Mouse (Mus musculus) lung, embryonic 14.5 days (tissue): Measurements from ENCODE around the gene Gm5617. TPM values are rescaled to one million over a fixed set of nuclear protein-coding genes. Genes with fewer than 3 reads are reported as not detected.

ENCODE experiments used
- ATAC-seq: fragments of 200-750 bp; cut with Nextera tagmentation; 2 replicates; pipeline ENCODE4 v1.8.0; 2017; ENCODE audit warnings: mild to moderate bottlenecking, moderate TSS enrichment, moderate library complexity; ENCODE audit not compliant: insufficient read depth
- DNase-seq: peaks from one replicate; pipeline ENCODE4 v3.0.0-alpha.2; 2015
- H3K27ac ChIP-seq: fragments of 300-500 bp; sonication (generic); 2 replicates; pipeline ENCODE4 v1.5.1; 2014; ENCODE audit warnings: low read depth, mild to moderate bottlenecking, moderate library complexity
- H3K27me3 ChIP-seq: fragments of 300-500 bp; sonication (generic); 2 replicates; pipeline ENCODE4 v1.6.1; 2014; ENCODE audit warnings: low read length, control low read depth; ENCODE audit not compliant: insufficient read depth
- H3K36me3 ChIP-seq: fragments of 300-500 bp; sonication (generic); 2 replicates; pipeline ENCODE4 v1.6.1; 2014; ENCODE audit warnings: control low read depth; ENCODE audit not compliant: insufficient read depth
- H3K4me1 ChIP-seq: fragments of 300-500 bp; sonication (generic); 2 replicates; pipeline ENCODE4 v1.6.1; 2014; ENCODE audit warnings: antibody characterized with exemption, control low read depth; ENCODE audit not compliant: insufficient read depth
- H3K4me2 ChIP-seq: fragments of 300-500 bp; sonication (generic); 2 replicates; pipeline ENCODE4 v1.6.1; 2014; ENCODE audit warnings: mild to moderate bottlenecking
- H3K4me3 ChIP-seq: fragments of 300-500 bp; sonication (generic); 2 replicates; pipeline ENCODE4 v1.5.1; 2014; ENCODE audit warnings: low read depth, low read length
- H3K9ac ChIP-seq: fragments of 300-500 bp; sonication (generic); 2 replicates; pipeline ENCODE4 v1.6.1; 2014
- H3K9me3 ChIP-seq: fragments of 300-500 bp; sonication (generic); 2 replicates; pipeline ENCODE4 v1.6.1; 2016; ENCODE audit warnings: low read depth, low read length, control low read depth
- CTCF ChIP-seq: IDR thresholded peaks from 2 replicates; pipeline ENCODE4 v1.5.1; 2016; ENCODE audit warnings: antibody characterized with exemption, low read depth
- WGBS: fragments of 180-500 bp; shearing (Covaris S2); extraction: QIAGEN DNeasy Blood & Tissue Kit; methylation state at CpG from one replicate; pipeline ENCODE4 v1.1.7; 2014; 5-methylcytosine and 5-hydroxymethylcytosine counted together
- polyA plus RNA-seq: library from polyadenylated mRNA; unstranded; fragments of >200 nt; fragmentation: Nextera tagmentation; extraction: Ambion mirVana; gene quantifications from 2 replicates; pipeline ENCODE4 v1.2.1, GENCODE M21; 2014

The Gm5617 gene
- polyA plus RNA-seq, 1 experiment from 2014 or later = 22.9 TPM

DNA sequence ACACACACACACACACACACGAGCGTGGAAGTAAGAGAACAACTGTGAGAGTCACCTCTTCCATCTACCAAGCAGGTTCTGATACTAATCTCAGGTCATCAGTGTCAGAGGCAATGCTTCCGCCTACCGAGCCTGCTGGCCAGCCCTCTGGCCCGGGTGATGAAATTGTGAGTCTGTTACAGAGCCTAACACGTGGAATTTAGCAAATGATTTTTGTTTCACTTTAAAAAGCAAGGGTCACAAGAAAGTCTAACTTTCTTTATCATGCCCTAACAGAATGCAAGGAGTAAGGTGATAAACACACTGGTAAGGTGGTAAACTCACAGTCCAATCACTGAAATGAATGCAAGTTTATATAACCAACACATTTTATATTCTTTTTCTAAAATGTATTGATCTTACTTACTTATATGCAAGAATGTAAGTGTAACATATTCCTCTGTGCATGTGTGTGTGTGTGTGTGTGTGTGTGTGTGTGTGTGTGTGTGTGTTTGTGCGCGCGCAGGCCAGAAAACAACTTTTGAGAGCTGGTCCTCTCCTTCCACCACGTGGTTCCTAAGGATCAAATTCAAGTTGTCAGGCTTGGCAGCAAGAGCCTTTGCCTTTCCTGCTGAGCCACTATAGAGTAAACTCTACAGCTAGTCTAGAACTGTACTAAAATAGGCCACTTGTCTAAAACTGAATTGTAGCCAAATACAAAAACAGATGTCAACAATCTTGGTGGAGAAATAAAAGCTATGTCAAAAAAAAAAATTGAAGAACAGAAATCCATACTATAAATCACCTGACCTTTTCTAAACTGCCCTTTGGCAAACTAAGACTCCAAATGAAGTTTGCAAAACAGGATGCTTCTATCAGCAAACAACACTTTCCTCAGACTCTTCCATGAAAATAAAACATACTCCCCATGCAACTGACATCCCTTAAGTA lies 18.7 kb upstream of the Gm5617 start:
- no peak overlapping the region for H3K4me2 ChIP-seq
- 87% methylated on average over 10 of the region's 10 CpGs for WGBS
- H3K36me3 ChIP-seq = peaks cover 20% of the 10 kb centered on the region; the same call in 1 of the 2 replicates
- H3K9me3 ChIP-seq = no peaks in the 10 kb centered on the region
- DNase-seq (peak; percentile 27), ATAC-seq (no peak)
- H3K9ac ChIP-seq = no peak overlapping the region
- no peak for TF ChIP-seq CTCF
- no peaks in the 10 kb centered on the region for H3K27me3 ChIP-seq
- no peak overlapping the region for H3K4me3 ChIP-seq
- no peak overlapping the region for H3K27ac ChIP-seq
- no peaks in the 10 kb centered on the region for H3K4me1 ChIP-seq

DNA sequence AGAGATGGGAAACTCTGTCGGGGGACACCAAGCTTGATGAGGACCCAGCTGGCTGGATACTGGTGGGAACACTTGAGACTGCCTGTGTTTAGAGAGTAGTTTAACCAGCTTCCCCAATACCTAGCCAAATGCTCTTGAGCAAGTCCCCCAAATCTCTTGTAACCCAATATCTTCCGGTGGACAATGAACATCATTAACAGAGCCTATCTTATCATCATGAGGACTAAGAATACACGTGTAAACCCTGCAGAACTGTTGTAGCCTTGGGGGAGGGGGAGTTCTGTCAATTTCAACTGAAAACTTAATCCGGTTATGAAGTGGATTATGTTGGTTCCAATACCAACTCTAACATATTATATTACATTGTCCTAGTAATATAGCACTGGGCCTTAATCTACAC lies 16.4 kb upstream of the Gm5617 start:
- H3K9ac ChIP-seq = no peak overlapping the region
- no peak overlapping the region for H3K4me2 ChIP-seq
- no peak overlapping the region for H3K27ac ChIP-seq
- 81% methylated on average over 4 of the region's 4 CpGs for WGBS
- ATAC-seq = no peak
- H3K27me3 ChIP-seq = no peaks in the 10 kb centered on the region
- no peak for DNase-seq
- no peaks in the 10 kb centered on the region for H3K4me1 ChIP-seq
- H3K9me3 ChIP-seq = no peaks in the 10 kb centered on the region
- H3K4me3 ChIP-seq = no peak overlapping the region
- peaks cover 19% of the 10 kb centered on the region; the same call in 1 of the 2 replicates for H3K36me3 ChIP-seq
- no peak for TF ChIP-seq CTCF

DNA sequence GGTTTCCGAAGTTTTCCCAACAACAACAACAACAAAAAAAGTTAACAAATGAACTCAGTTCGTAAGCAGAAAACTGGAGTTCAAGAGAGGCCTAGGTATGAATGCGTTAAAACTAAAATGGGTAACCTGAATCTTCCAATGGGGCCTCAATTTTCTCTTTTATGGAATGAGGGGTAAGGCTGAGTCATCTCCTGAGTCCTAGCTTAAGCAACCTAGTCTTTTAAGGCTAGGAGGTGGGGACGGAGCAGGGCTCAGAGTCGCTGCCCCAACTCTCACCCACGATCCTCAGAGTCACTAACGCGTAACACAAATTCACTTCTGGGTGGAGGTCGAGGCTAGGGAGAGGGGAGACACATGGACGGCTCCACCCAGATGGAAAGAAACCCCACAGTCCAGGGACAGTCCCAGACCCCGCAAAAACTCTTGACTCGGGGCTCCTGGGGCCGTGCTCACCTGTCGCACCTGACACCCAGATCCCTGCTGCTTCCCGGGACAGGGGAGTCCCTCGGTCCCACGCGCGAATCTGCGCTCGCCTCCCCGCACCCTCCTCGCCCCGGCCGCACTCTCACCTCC lies 15.3 kb upstream of the Gm5617 start:
- DNase-seq = peak; percentile 3
- no peak for TF ChIP-seq CTCF
- WGBS = 6% methylated on average over 25 of the region's 25 CpGs

DNA sequence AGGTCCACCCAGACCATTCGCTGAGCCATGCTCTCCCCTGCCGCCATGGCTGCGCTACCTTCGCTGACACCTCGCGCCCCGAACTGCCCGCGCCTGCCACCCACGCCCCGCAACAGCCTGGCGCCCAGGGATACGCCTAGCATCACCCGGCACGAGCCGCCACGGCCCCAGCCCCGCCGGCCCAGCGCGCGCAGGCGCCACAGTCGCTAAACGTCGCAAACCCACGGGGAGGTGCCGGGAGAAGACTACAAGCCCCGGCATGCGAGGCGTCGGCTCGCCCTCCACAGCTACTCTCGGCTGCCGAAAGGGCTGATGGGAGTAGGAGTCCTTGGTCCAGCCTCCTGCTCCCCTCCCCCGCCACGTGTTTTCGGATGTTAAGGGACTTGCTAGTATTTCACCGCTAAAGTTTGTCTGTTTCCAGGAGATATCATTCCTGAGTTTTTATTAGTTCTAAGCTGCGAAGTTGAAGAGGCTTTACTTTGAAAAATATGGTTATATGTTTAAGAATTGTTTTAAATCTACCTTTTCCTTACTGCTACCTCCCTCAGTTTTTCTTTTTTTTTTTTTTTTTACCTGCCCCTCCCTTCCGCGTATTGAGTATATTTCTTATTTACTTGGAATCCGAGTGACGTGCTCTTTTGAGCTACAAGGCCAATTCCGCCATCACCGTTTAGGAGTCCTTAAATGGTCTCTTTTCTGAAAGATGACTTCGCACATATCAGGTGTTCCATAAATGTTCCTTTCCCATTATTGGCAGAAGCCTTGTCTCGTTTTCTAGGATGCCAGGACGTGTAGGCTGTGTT lies 14.6 kb upstream of the Gm5617 start, which contains the start of gene Rexo2:
Gene Rexo2, minus strand, starts transcription at position 213 of the 803 bp plus-strand sequence.
- WGBS = 1% methylated on average over 49 of the region's 49 CpGs
- H3K27ac ChIP-seq = peak within 1 kb of the TSS; percentile 60
- no peak for TF ChIP-seq CTCF
- H3K4me2 ChIP-seq = peak within 1 kb of the TSS; percentile 88
- H3K4me1 ChIP-seq = no peaks in the 10 kb centered on the region
- H3K9me3 ChIP-seq = no peaks in the 10 kb centered on the region
- H3K4me3 ChIP-seq = peak within 1 kb of the TSS; percentile 87
- peak; percentile 98 for ATAC-seq
- DNase-seq = peak; percentile 96
- peak within 1 kb of the TSS; percentile 71 for H3K9ac ChIP-seq
- H3K27me3 ChIP-seq = no peaks in the 10 kb centered on the region
- H3K36me3 ChIP-seq = peaks cover 12% of the 10 kb centered on the region; the same call in 1 of the 2 replicates

More for the DNA sequence above, 15.3 kb upstream of the Gm5617 start:
- no peaks in the 10 kb centered on the region for H3K4me1 ChIP-seq
- H3K4me2 ChIP-seq = peak overlapping the region; percentile 88
- peak; percentile 77 for ATAC-seq
- H3K4me3 ChIP-seq = peak overlapping the region; percentile 87
- H3K27me3 ChIP-seq = no peaks in the 10 kb centered on the region
- H3K27ac ChIP-seq = peak overlapping the region; percentile 60
- H3K36me3 ChIP-seq = peaks cover 12% of the 10 kb centered on the region; the same call in 1 of the 2 replicates
- no peaks in the 10 kb centered on the region for H3K9me3 ChIP-seq
- H3K9ac ChIP-seq = peak overlapping the region; percentile 71

DNA sequence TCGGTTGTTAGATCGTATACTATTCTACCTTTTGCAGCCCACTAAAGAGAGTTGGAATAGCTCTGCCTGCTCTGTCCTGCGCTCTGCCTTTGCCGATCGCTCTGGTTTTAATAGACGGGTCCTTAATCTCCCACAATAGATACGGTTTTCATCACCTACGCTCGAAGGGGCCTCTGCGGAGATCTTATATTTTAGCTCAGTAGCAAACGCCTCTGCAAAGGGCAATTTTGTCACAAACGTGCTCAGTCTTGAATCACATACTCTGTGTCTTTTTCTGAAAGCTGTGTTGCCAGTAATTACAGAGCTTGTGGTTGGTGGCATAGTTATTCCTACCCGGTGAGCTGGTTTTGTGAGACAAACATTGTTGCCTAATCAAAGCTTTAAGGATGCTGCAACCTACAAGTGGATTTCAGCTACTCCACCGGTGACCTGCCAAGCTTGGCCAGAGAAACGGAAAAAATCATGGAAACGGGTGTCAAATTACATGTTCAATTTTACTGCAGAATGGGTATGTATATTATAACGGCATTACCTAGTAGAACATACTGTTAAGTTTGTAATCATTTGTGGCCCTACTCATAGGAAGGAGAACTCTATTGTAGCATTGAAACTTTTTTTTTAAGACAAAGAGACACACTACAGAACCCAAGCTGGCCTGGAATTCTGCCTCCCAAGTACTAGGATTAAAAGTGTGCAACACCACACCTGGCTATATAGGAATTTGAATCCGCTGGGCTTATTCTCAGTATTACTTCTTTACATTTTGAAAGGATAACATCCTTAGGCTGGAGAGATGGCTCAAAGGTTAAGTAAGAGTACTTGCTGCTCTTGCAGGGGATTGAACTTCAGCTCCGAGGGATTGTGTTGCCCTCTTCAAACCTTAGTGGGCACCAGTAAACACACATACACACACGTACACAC lies 13.8 kb upstream of the Gm5617 start:
- H3K9me3 ChIP-seq = no peaks in the 10 kb centered on the region
- H3K4me1 ChIP-seq = no peaks in the 10 kb centered on the region
- H3K36me3 ChIP-seq = peaks cover 16% of the 10 kb centered on the region; the same call in 1 of the 2 replicates
- ATAC-seq (no peak), DNase-seq (peak; percentile 6)
- H3K4me3 ChIP-seq = peak overlapping the region; percentile 87
- 29% methylated on average over 20 of the region's 20 CpGs for WGBS
- H3K27me3 ChIP-seq = no peaks in the 10 kb centered on the region
- no peak for TF ChIP-seq CTCF
- no peak overlapping the region for H3K27ac ChIP-seq
- peak overlapping the region; percentile 88 for H3K4me2 ChIP-seq
- H3K9ac ChIP-seq = peak overlapping the region; percentile 16

DNA sequence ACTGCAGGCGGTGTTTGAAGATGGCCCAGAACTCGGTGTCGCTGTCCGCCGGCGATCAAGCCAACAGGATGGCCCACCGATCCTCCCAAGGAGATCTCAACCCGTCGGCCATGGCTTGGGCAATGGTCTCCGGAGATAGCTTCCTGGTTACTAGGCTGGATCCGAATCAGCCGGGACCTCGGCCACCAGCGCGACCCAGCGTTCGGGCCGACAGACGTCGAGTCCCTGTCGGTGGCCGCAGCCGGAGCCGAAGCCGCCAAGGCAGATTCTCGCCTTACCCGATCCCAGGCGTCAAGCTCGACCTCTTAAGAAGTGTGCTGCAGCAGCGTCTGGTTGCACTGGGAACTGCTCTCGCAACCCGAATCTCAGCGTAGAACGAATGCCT lies 298 bp downstream of the Gm5617 start:
- DNase-seq = peak; percentile 51

More for the DNA sequence above, 298 bp downstream of the Gm5617 start:
- Histone ChIP-seq H3K36me3 (peaks cover 34% of the 10 kb centered on the region), H3K4me1 (peaks cover 6% of the 10 kb centered on the region; the same call in 1 of the 2 replicates), H3K9ac (peak overlapping the region; percentile 90), H3K27ac (peak overlapping the region; percentile 81), H3K4me2 (peak overlapping the region; percentile 89), H3K27me3 (no peaks in the 10 kb centered on the region), H3K9me3 (no peaks in the 10 kb centered on the region), H3K4me3 (peak overlapping the region; percentile 82)
- 2% methylated on average over 34 of the region's 34 CpGs for WGBS
- no peak for TF ChIP-seq CTCF
- no peak; the same call in 1 of the 2 replicates for ATAC-seq
